Mouse (Mus musculus) kidney, adult 2 months (tissue): Measurements from ENCODE around the gene Frmd4a.

ENCODE experiments used
- CTCF ChIP-seq: fragments of 200-500 bp; conservative IDR thresholded peaks from 2 replicates; pipeline ENCODE4 v1.5.1; 2011; ENCODE audit warnings: low read depth, mild to moderate bottlenecking, control low read depth, low read length, moderate library complexity, mixed read lengths; ENCODE audit not compliant: insufficient read depth, insufficient read length
- POLR2A ChIP-seq: fragments of 200-500 bp; IDR thresholded peaks from one replicate; pipeline ENCODE4 v1.6.1; 2011; ENCODE audit warnings: low read depth, low read length, control low read depth

GRCm38 (mm10) chr2:4578291-4578690, 560.8 kb downstream of the Frmd4a start:
- TF ChIP-seq POLR2A (no peak), CTCF (no peak)
